Mouse (Mus musculus) heart, adult 2 months (tissue): ENCODE measurements around the gene Gm42742.

Source experiments
- CTCF ChIP-seq: fragments of 200-600 bp; IDR thresholded peaks from 2 replicates; pipeline ENCODE4 v1.8.1; 2022; ENCODE audit warnings: antibody characterized with exemption, mild to moderate bottlenecking, moderate library complexity
- EP300 ChIP-seq: fragments of 200-500 bp; IDR thresholded peaks from 2 replicates; pipeline ENCODE4 v1.6.1; 2011; ENCODE audit warnings: low read depth, low read length, control low read depth; ENCODE audit not compliant: insufficient read depth
- POLR2A ChIP-seq: fragments of 200-500 bp; IDR thresholded peaks from 2 replicates; pipeline ENCODE4 v1.6.1; 2011; ENCODE audit warnings: mild to moderate bottlenecking, low read depth, low read length, control low read depth; ENCODE audit not compliant: insufficient read depth

DNA sequence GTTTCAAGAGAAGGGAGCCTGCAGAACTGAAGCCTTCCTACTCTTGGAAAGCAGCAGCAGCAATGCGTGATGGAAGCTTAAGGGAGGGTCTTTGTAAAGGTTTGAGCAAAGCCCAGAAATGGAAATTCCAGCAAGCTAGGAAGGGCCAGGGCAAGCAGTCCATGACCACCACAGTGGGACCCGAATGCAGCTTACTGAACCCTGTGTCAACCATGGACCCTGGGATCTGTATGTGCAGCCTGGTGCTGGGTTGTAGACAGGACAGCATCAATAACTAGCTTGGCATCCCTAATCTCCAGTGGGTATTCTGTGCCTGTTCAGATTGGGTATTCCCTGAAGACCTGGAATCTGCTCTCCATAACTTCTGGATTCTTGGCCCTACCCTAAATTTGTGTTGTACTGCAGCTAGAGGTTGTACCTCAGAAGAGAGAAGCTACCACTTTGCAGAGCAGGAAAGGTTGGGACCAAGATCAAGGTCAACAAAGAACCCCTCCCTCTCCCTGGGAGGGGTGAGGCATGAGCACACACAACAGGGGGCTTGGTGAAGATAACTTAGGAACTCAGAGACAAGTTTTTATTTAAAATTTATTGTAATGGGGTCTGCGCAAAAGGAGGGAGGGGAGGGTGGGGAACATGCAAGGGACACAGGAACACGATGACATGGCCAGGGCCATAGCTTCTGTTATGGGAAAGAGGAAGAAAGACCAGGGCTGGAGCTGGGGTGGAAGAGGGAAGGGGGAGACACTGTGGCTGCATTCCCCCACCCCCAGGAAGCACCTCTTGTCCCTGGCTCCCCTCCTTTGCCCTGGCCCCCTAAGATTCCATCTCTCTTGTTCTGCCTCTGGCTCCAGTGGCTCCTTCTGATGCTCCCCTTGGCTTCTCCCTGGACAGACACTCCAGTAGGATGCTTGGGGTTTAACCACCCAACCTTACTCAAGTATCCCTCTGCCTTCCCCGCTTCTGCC, 948 bp upstream of the Gm42742 start:
- TF ChIP-seq EP300 (no peak), CTCF (no peak), POLR2A (no peak)
